Mouse (Mus musculus): ENCODE measurements around the gene Dennd1a. TPM values are rescaled to one million over a fixed set of nuclear protein-coding genes. Genes with fewer than 3 reads are reported as not detected.

The Dennd1a gene
- polyA plus RNA-seq, 1 experiment from 2014 or later, result 10.3 TPM

DNA sequence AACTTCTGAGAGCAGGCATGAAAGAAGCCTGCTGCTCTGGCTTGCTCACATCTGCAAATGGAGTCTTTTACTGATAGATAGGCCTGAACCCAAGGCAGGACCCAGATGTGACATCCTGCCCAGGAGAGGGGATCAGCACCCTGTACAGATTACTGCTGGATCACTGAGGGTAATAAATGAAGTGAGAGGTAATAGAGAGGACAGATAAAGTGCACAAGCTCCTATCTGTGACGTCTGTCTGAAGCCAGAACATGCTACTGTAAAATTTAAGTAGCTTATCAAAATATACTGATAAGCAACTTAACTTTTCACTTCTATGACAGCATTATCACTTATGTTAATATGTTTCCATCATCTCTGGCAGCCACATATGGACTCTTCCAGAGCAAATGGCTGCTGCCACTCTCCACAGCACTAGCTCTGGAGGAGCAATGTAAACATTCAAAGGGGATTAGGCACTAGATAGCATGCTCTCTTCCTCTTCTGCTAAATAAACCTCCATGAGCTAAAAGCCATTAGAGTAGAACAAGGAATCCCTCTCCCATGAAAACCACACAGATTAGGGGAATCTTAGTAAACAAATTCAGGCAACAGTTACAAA lies 235.6 kb downstream of the Dennd1a start:
- no peak overlapping the region for H3K27ac ChIP-seq (ENCODE audit: low read depth, low read length)
- no peak overlapping the region for H3K9ac ChIP-seq (ENCODE audit: low read depth, low read length)
- WGBS, result 14% methylated on average over 1 of the region's 1 CpGs
- no peaks in the 10 kb centered on the region for H3K27me3 ChIP-seq (replicated peaks; ENCODE audit: control insufficient read depth, insufficient read depth, low read length)
- ATAC-seq, result no peak
- H3K4me2 ChIP-seq (replicated peaks; ENCODE audit: low read depth), result no peak overlapping the region
- no peaks in the 10 kb centered on the region for H3K9me3 ChIP-seq (ENCODE audit: control insufficient read depth)
- H3K36me3 ChIP-seq (ENCODE audit: control insufficient read depth, insufficient read depth), result 0 out of 2 replicates have a peak, but pooled peaks cover 3% of the 10 kb centered on the region
- 0 out of 2 replicates have a peak, but pooled peaks cover 8% of the 10 kb centered on the region for H3K4me1 ChIP-seq (replicated peaks; ENCODE audit: control insufficient read depth, insufficient read depth, low read length)
- no peak for TF ChIP-seq CTCF (IDR thresholded peaks at IDR 0.05; ENCODE audit: low read depth)
- no peak overlapping the region for H3K4me3 ChIP-seq (ENCODE audit: low read depth, low read length)

DNA sequence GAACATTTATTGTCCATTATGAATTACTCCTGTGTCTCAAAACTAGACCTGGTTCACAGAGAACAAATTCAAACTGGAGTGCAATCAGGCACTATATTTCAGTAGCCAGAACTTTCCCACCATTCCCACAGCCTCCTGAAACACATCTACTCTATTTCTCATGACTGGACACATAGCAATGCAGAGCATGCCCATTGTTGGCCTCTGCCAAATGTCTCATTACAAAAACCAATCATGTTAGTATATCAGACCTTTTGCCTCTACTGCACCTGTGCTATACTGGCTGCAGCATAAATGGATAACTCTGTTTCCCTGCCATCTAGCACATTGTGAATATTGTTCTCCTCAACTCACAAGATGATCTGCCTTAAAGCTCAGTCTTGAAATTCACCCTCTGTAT lies 238.2 kb downstream of the Dennd1a start:
- ATAC-seq, result no peak
- no peak overlapping the region for H3K9ac ChIP-seq (ENCODE audit: low read depth, low read length)
- H3K36me3 ChIP-seq (ENCODE audit: control insufficient read depth, insufficient read depth), result 0 out of 2 replicates have a peak, but pooled peaks cover 3% of the 10 kb centered on the region
- H3K27ac ChIP-seq (ENCODE audit: low read depth, low read length), result no peak overlapping the region
- H3K27me3 ChIP-seq (replicated peaks; ENCODE audit: control insufficient read depth, insufficient read depth, low read length), result no peaks in the 10 kb centered on the region
- H3K9me3 ChIP-seq (ENCODE audit: control insufficient read depth), result no peaks in the 10 kb centered on the region
- no peak overlapping the region for H3K4me3 ChIP-seq (ENCODE audit: low read depth, low read length)
- no peak for TF ChIP-seq CTCF (IDR thresholded peaks at IDR 0.05; ENCODE audit: low read depth)
- H3K4me1 ChIP-seq (replicated peaks; ENCODE audit: control insufficient read depth, insufficient read depth, low read length), result 0 out of 2 replicates have a peak, but pooled peaks cover 8% of the 10 kb centered on the region
- no peak overlapping the region for H3K4me2 ChIP-seq (replicated peaks; ENCODE audit: low read depth)

GRCm38 (mm10) chr2:38045286-38045685 lies 241.9 kb downstream of the Dennd1a start:
- 95% methylated on average over 4 of the region's 4 CpGs for WGBS
- Histone ChIP-seq H3K9me3 (ENCODE audit: control insufficient read depth) (no peaks in the 10 kb centered on the region), H3K27ac (ENCODE audit: low read depth, low read length) (no peak overlapping the region), H3K4me1 (replicated peaks; ENCODE audit: control insufficient read depth, insufficient read depth, low read length) (no peaks in the 10 kb centered on the region), H3K4me3 (ENCODE audit: low read depth, low read length) (no peak overlapping the region), H3K4me2 (replicated peaks; ENCODE audit: low read depth) (no peak overlapping the region), H3K36me3 (ENCODE audit: control insufficient read depth, insufficient read depth) (0 out of 2 replicates have a peak, but pooled peaks cover 3% of the 10 kb centered on the region), H3K27me3 (replicated peaks; ENCODE audit: control insufficient read depth, insufficient read depth, low read length) (no peaks in the 10 kb centered on the region), H3K9ac (ENCODE audit: low read depth, low read length) (no peak overlapping the region)
- TF ChIP-seq CTCF (IDR thresholded peaks at IDR 0.05; ENCODE audit: low read depth), result no peak
- ATAC-seq, result no peak

GRCm38 (mm10) chr2:38040845-38041244 lies 246.3 kb downstream of the Dennd1a start:
- Histone ChIP-seq H3K9me3 (ENCODE audit: control insufficient read depth) (no peaks in the 10 kb centered on the region), H3K36me3 (ENCODE audit: control insufficient read depth, insufficient read depth) (no peaks in the 10 kb centered on the region), H3K27me3 (replicated peaks; ENCODE audit: control insufficient read depth, insufficient read depth, low read length) (no peaks in the 10 kb centered on the region), H3K4me1 (replicated peaks; ENCODE audit: control insufficient read depth, insufficient read depth, low read length) (no peaks in the 10 kb centered on the region), H3K4me3 (ENCODE audit: low read depth, low read length) (no peak overlapping the region), H3K27ac (ENCODE audit: low read depth, low read length) (no peak overlapping the region), H3K4me2 (replicated peaks; ENCODE audit: low read depth) (no peak overlapping the region), H3K9ac (ENCODE audit: low read depth, low read length) (no peak overlapping the region)
- TF ChIP-seq CTCF (IDR thresholded peaks at IDR 0.05; ENCODE audit: low read depth), result no peak
- no peak for ATAC-seq
- WGBS, result 61% methylated on average over 3 of the region's 3 CpGs

DNA sequence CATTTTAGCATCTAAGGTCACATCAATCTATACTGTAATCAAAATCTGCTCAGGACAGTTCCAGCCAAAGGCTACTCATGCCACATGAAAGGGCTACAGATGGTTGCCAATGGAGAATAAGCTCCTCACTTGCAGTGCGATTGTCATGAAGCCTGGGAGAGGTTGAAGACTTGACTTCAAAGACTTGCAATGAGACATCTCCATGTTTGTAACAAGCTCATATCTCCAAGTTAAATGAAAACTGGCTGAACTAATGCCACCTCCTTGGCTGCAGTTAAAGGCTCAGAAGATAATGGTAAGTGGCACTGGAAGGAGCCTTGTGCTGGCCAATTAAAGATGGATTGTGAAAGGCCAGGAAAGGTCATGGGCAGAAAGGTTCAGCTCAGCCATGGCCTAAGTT lies 247.6 kb downstream of the Dennd1a start:
- Histone ChIP-seq H3K4me1 (replicated peaks; ENCODE audit: control insufficient read depth, insufficient read depth, low read length) (no peaks in the 10 kb centered on the region), H3K9me3 (ENCODE audit: control insufficient read depth) (no peaks in the 10 kb centered on the region), H3K36me3 (ENCODE audit: control insufficient read depth, insufficient read depth) (no peaks in the 10 kb centered on the region), H3K4me3 (ENCODE audit: low read depth, low read length) (no peak overlapping the region), H3K4me2 (replicated peaks; ENCODE audit: low read depth) (no peak overlapping the region), H3K27me3 (replicated peaks; ENCODE audit: control insufficient read depth, insufficient read depth, low read length) (no peaks in the 10 kb centered on the region), H3K9ac (ENCODE audit: low read depth, low read length) (no peak overlapping the region), H3K27ac (ENCODE audit: low read depth, low read length) (no peak overlapping the region)
- TF ChIP-seq CTCF (IDR thresholded peaks at IDR 0.05; ENCODE audit: low read depth), result no peak
- WGBS, result 98% methylated on average over 1 of the region's 1 CpGs
- no peak for ATAC-seq

DNA sequence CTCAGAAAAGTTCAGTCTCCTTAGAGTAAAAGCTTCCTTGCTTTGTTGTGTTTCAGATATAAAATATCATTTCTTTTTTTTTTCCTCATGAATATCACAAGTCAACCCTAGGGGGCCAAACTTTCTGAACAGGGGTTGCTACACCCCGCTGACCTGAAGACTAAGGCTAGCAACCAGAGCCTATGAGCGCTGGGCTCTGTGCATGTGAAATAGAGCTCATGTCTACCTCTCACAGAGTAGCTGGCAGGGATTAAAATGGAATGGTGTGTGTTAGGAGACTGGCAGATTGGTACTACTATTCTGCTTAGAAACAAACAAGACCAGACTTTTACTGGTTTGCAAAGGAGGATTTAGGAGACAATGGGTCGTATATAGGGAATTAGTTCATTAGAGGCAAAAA lies 258.9 kb downstream of the Dennd1a start:
- WGBS, result 97% methylated on average over 3 of the region's 3 CpGs
- H3K9me3 ChIP-seq (ENCODE audit: control insufficient read depth), result no peaks in the 10 kb centered on the region
- TF ChIP-seq CTCF (IDR thresholded peaks at IDR 0.05; ENCODE audit: low read depth), result no peak
- no peak for ATAC-seq
- H3K27ac ChIP-seq (ENCODE audit: low read depth, low read length), result no peak overlapping the region
- H3K4me1 ChIP-seq (replicated peaks; ENCODE audit: control insufficient read depth, insufficient read depth, low read length), result no peaks in the 10 kb centered on the region
- no peak overlapping the region for H3K4me2 ChIP-seq (replicated peaks; ENCODE audit: low read depth)
- H3K27me3 ChIP-seq (replicated peaks; ENCODE audit: control insufficient read depth, insufficient read depth, low read length), result no peaks in the 10 kb centered on the region
- H3K36me3 ChIP-seq (ENCODE audit: control insufficient read depth, insufficient read depth), result no peaks in the 10 kb centered on the region
- H3K9ac ChIP-seq (ENCODE audit: low read depth, low read length), result no peak overlapping the region
- no peak overlapping the region for H3K4me3 ChIP-seq (ENCODE audit: low read depth, low read length)

DNA sequence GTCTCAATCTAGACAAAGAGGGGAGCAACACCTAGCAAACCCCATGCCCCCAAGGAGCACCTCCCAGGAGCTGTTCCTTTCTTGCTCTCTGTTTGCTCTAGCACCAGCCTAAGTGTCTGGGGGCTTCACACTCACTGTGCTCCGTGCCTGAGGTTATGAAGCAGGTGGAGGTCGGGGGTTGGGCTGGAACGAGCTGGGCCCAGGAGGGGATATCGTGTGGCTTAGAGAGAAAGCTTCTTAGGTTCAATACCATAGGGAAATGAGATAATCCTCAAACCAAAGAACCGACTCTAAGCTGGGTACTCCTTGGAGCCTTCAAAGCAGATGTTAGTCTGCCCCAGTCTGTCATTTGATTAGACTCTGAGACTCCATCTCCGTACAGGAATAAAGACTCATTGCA lies 261.6 kb downstream of the Dennd1a start:
- Histone ChIP-seq H3K27ac (ENCODE audit: low read depth, low read length) (no peak overlapping the region), H3K4me2 (replicated peaks; ENCODE audit: low read depth) (no peak overlapping the region), H3K27me3 (replicated peaks; ENCODE audit: control insufficient read depth, insufficient read depth, low read length) (no peaks in the 10 kb centered on the region), H3K4me3 (ENCODE audit: low read depth, low read length) (no peak overlapping the region), H3K9me3 (ENCODE audit: control insufficient read depth) (no peaks in the 10 kb centered on the region), H3K36me3 (ENCODE audit: control insufficient read depth, insufficient read depth) (no peaks in the 10 kb centered on the region), H3K9ac (ENCODE audit: low read depth, low read length) (no peak overlapping the region), H3K4me1 (replicated peaks; ENCODE audit: control insufficient read depth, insufficient read depth, low read length) (no peaks in the 10 kb centered on the region)
- TF ChIP-seq CTCF (IDR thresholded peaks at IDR 0.05; ENCODE audit: low read depth), result no peak
- WGBS, result 65% methylated on average over 6 of the region's 6 CpGs
- no peak for ATAC-seq
